Mouse (Mus musculus): Measurements from ENCODE around the gene Pdcd4. TPM values are rescaled to one million over a fixed set of nuclear protein-coding genes. Genes with fewer than 3 reads are reported as not detected.

Gene Pdcd4
- polyA plus RNA-seq, 1 experiment, result 9.4 TPM

GRCm38 (mm10) chr19:53891569-53891968 is 462 bp upstream of the Pdcd4 start:
- H3K4me3 ChIP-seq (ENCODE audit: extremely low read depth, insufficient read depth, insufficient read length), result no peak overlapping the region
- 75% methylated on average over 2 of the region's 2 CpGs for WGBS
- no peaks in the 10 kb centered on the region for H3K27me3 ChIP-seq (ENCODE audit: control insufficient read depth, insufficient read depth, low read length)
- DNase-seq (ENCODE audit: low read depth in 1 of 2, low spot score in 2 of 2), result no peak
- H3K4me1 ChIP-seq (ENCODE audit: control insufficient read depth, insufficient read depth, insufficient read length), result peaks cover 57% of the 10 kb centered on the region; the same call in 1 of the 2 replicates
- peak overlapping the region; percentile 97 for H3K27ac ChIP-seq (ENCODE audit: insufficient read depth, low read length)
- TF ChIP-seq POLR2A (IDR thresholded peaks at IDR 0.05; ENCODE audit: low read depth, low read length) (no peak), CTCF (IDR thresholded peaks at IDR 0.05; ENCODE audit: extremely low read depth, insufficient read depth, insufficient read length, insufficient replicate concordance) (no peak)
- H3K36me3 ChIP-seq (ENCODE audit: control insufficient read depth, insufficient read depth, low read length), result no peaks in the 10 kb centered on the region

GRCm38 (mm10) chr19:53892838-53893359 is 868 bp downstream of the Pdcd4 start:
- Histone ChIP-seq H3K4me3 (ENCODE audit: extremely low read depth, insufficient read depth, insufficient read length) (no peak overlapping the region), H3K27ac (ENCODE audit: insufficient read depth, low read length) (peak overlapping the region; percentile 97), H3K36me3 (ENCODE audit: control insufficient read depth, insufficient read depth, low read length) (no peaks in the 10 kb centered on the region), H3K27me3 (ENCODE audit: control insufficient read depth, insufficient read depth, low read length) (no peaks in the 10 kb centered on the region), H3K4me1 (ENCODE audit: control insufficient read depth, insufficient read depth, insufficient read length) (peaks cover 53% of the 10 kb centered on the region; the same call in 1 of the 2 replicates)
- no peak for DNase-seq (ENCODE audit: low read depth in 1 of 2, low spot score in 2 of 2)
- TF ChIP-seq POLR2A (IDR thresholded peaks at IDR 0.05; ENCODE audit: low read depth, low read length) (no peak), CTCF (IDR thresholded peaks at IDR 0.05; ENCODE audit: extremely low read depth, insufficient read depth, insufficient read length, insufficient replicate concordance) (no peak)
- 40% methylated on average over 9 of the region's 9 CpGs for WGBS

GRCm38 (mm10) chr19:53893711-53894171 is 1.7 kb downstream of the Pdcd4 start:
- H3K4me1 ChIP-seq (ENCODE audit: control insufficient read depth, insufficient read depth, insufficient read length), result peaks cover 52% of the 10 kb centered on the region; the same call in 1 of the 2 replicates
- TF ChIP-seq CTCF (IDR thresholded peaks at IDR 0.05; ENCODE audit: extremely low read depth, insufficient read depth, insufficient read length, insufficient replicate concordance), result no peak
- TF ChIP-seq POLR2A (IDR thresholded peaks at IDR 0.05; ENCODE audit: low read depth, low read length), result no peak
- 36% methylated on average over 3 of the region's 3 CpGs for WGBS
- peak overlapping the region; percentile 97 for H3K27ac ChIP-seq (ENCODE audit: insufficient read depth, low read length)
- DNase-seq (ENCODE audit: low read depth in 1 of 2, low spot score in 2 of 2), result peak; percentile 40 to 50
- no peaks in the 10 kb centered on the region for H3K36me3 ChIP-seq (ENCODE audit: control insufficient read depth, insufficient read depth, low read length)
- no peak overlapping the region; the same call in 1 of the 2 replicates for H3K4me3 ChIP-seq (ENCODE audit: extremely low read depth, insufficient read depth, insufficient read length)
- no peaks in the 10 kb centered on the region for H3K27me3 ChIP-seq (ENCODE audit: control insufficient read depth, insufficient read depth, low read length)

- no peaks in the 10 kb centered on the region for H3K36me3 ChIP-seq (ENCODE audit: control insufficient read depth, insufficient read depth, low read length)
- DNase-seq (ENCODE audit: low read depth in 1 of 2, low spot score in 2 of 2), result no peak
- TF ChIP-seq POLR2A (IDR thresholded peaks at IDR 0.05; ENCODE audit: low read depth, low read length) (no peak), CTCF (IDR thresholded peaks at IDR 0.05; ENCODE audit: extremely low read depth, insufficient read depth, insufficient read length, insufficient replicate concordance) (no peak)
- peak overlapping the region; percentile 97 for H3K27ac ChIP-seq (ENCODE audit: insufficient read depth, low read length)
- 49% methylated on average over 12 of the region's 12 CpGs for WGBS
- no peaks in the 10 kb centered on the region for H3K27me3 ChIP-seq (ENCODE audit: control insufficient read depth, insufficient read depth, low read length)
- H3K4me1 ChIP-seq (ENCODE audit: control insufficient read depth, insufficient read depth, insufficient read length), result peaks cover 52% of the 10 kb centered on the region; the same call in 1 of the 2 replicates
- no peak overlapping the region for H3K4me3 ChIP-seq (ENCODE audit: extremely low read depth, insufficient read depth, insufficient read length)
Measured at GRCm38 (mm10) chr19:53894538-53895121, 2.6 kb downstream of the Pdcd4 start.

- no peak for DNase-seq (ENCODE audit: low read depth in 1 of 2, low spot score in 2 of 2)
- Histone ChIP-seq H3K27me3 (ENCODE audit: control insufficient read depth, insufficient read depth, low read length) (no peaks in the 10 kb centered on the region), H3K27ac (ENCODE audit: insufficient read depth, low read length) (peak overlapping the region; percentile 6; the same call in 1 of the 2 replicates), H3K36me3 (ENCODE audit: control insufficient read depth, insufficient read depth, low read length) (no peaks in the 10 kb centered on the region), H3K4me1 (ENCODE audit: control insufficient read depth, insufficient read depth, insufficient read length) (peaks cover 47% of the 10 kb centered on the region), H3K4me3 (ENCODE audit: extremely low read depth, insufficient read depth, insufficient read length) (no peak overlapping the region)
- no peak for TF ChIP-seq CTCF (IDR thresholded peaks at IDR 0.05; ENCODE audit: extremely low read depth, insufficient read depth, insufficient read length, insufficient replicate concordance)
- no peak for TF ChIP-seq POLR2A (IDR thresholded peaks at IDR 0.05; ENCODE audit: low read depth, low read length)
- WGBS, result 66% methylated on average over 5 of the region's 5 CpGs
Measured at GRCm38 (mm10) chr19:53898046-53898445, 6.0 kb downstream of the Pdcd4 start.

- Histone ChIP-seq H3K36me3 (ENCODE audit: control insufficient read depth, insufficient read depth, low read length) (no peaks in the 10 kb centered on the region), H3K4me3 (ENCODE audit: extremely low read depth, insufficient read depth, insufficient read length) (no peak overlapping the region), H3K27me3 (ENCODE audit: control insufficient read depth, insufficient read depth, low read length) (no peaks in the 10 kb centered on the region), H3K4me1 (ENCODE audit: control insufficient read depth, insufficient read depth, insufficient read length) (peaks cover 43% of the 10 kb centered on the region), H3K27ac (ENCODE audit: insufficient read depth, low read length) (peak overlapping the region; percentile 6; the same call in 1 of the 2 replicates)
- 81% methylated on average over 4 of the region's 4 CpGs for WGBS
- no peak for DNase-seq (ENCODE audit: low read depth in 1 of 2, low spot score in 2 of 2)
- TF ChIP-seq POLR2A (IDR thresholded peaks at IDR 0.05; ENCODE audit: low read depth, low read length) (no peak), CTCF (IDR thresholded peaks at IDR 0.05; ENCODE audit: extremely low read depth, insufficient read depth, insufficient read length, insufficient replicate concordance) (no peak)
Measured at GRCm38 (mm10) chr19:53898498-53898897, 6.5 kb downstream of the Pdcd4 start.
